12 mouse cellular contexts compared by ENCODE assay signal in genomic region chr6:49919813-49920170, GRCm38 (mm10).
"Had no signal": no experiment of that assay in that cellular context is flagged by ENCODE, and none has a peak within 500 bp of the region (broad histone marks: within the 10 kb centered on the region; RNA-seq: fewer than 3 reads in every experiment).

No protein-coding gene starts in this region.

- H3K27ac ChIP-seq: midbrain, embryonic 10.5 days; midbrain, embryonic 12.5 days; neural tube, embryonic 12.5 days; neural tube, embryonic 15.5 days had no signal

- H3K36me3 ChIP-seq: midbrain, embryonic 10.5 days; midbrain, embryonic 12.5 days; neural tube, embryonic 12.5 days; neural tube, embryonic 15.5 days had no signal

- H3K9ac ChIP-seq: lung, embryonic 14.5 days; midbrain, embryonic 12.5 days; neural tube, embryonic 12.5 days; neural tube, embryonic 15.5 days had no signal

- H3K4me3 ChIP-seq: midbrain, embryonic 10.5 days; midbrain, embryonic 12.5 days; myocyte; neural tube, embryonic 12.5 days; neural tube, embryonic 15.5 days had no signal

- H3K4me1 ChIP-seq: midbrain, embryonic 10.5 days; midbrain, embryonic 12.5 days; neural tube, embryonic 12.5 days; neural tube, embryonic 15.5 days had no signal

- H3K9me3 ChIP-seq: midbrain, embryonic 10.5 days; midbrain, embryonic 12.5 days; neural tube, embryonic 12.5 days; neural tube, embryonic 15.5 days had no signal

- H3K27me3 ChIP-seq: neural tube, embryonic 12.5 days; neural tube, embryonic 15.5 days had no signal

- H3K4me2 ChIP-seq: lung, embryonic 14.5 days; midbrain, embryonic 12.5 days; neural tube, embryonic 12.5 days; neural tube, embryonic 15.5 days had no signal

- DNase-seq: right cerebral cortex, postnatal 25 days; right cerebral cortex, postnatal 4 days; spleen, adult 18-20 months; thymus, adult 18-20 months; thymus, postnatal 36 days had no signal

- ATAC-seq: midbrain, embryonic 16.5 days had no signal
